ENCODE assay signal across 8 mouse cellular contexts in the genomic region with DNA sequence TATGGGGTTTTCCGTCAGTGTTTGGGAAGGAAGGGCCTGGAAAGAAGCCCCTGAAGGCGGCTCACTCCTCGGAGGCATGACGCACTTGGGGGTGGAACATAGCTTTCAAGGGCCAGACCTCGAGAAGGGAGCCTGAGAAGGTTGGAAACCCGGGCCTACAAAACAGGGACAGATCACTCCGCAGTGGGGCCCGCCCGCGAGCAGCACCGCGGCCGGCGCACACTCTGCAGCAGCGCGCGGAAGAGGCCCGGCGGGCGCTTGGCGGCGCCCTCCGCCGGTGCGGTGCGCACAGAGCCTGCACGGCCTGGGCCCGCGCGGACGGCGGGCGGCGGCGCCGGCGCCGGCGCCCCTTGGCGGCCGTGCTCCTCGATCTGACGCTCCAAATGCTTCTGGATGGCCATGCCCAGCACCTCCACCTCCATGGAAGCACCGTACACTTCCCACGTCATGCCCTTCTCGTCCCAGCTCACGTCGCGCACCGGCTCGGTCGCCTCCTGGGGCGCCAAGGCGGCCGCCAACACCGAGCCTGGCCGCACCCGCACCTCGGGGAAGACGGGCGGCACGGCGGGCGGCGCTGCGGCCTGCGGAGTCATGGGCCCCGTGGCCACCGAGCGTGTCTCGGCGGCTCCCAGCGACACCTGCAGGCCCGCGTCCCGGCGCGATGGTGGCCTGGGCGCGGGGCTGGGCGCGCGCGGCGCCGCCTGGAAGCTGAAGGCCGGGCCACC. TPM values are rescaled to one million over a fixed set of nuclear protein-coding genes. Genes with fewer than 3 reads are reported as not detected.
DNase-seq lines count a peak whose midpoint lies in the region; ATAC-seq and TF ChIP-seq lines count a peak whose summit lies in the region.

No protein-coding gene starts in this region.

- no peaks in the 10 kb centered on the region for H3K4me1 ChIP-seq in heart, postnatal 0 days (ENCODE audit: control insufficient read depth, insufficient read depth)
- no peaks in the 10 kb centered on the region for H3K4me1 ChIP-seq in liver, embryonic 14.5 days (replicated peaks; ENCODE audit: control insufficient read depth in 2 of 2, insufficient read depth in 2 of 2, low read length in 1 of 2)

- H3K36me3 ChIP-seq in heart, postnatal 0 days (replicated peaks; ENCODE audit: control insufficient read depth, insufficient read depth, low read length) = no peaks in the 10 kb centered on the region
- H3K36me3 ChIP-seq in liver, embryonic 14.5 days (replicated peaks; ENCODE audit: control insufficient read depth, insufficient read depth, low read depth) = no peaks in the 10 kb centered on the region

- no peaks in the 10 kb centered on the region for H3K9me3 ChIP-seq in heart, postnatal 0 days (replicated peaks; ENCODE audit: control insufficient read depth, low read length)
- no peaks in the 10 kb centered on the region for H3K9me3 ChIP-seq in liver, embryonic 14.5 days (ENCODE audit: control insufficient read depth, low read length)

- H3K4me3 ChIP-seq in heart, postnatal 0 days (ENCODE audit: low read depth, low read length) = peak overlapping the region; percentile 38
- peak overlapping the region in 1 of 2 experiments; percentile 13; a peak in 1 of 4 replicates for H3K4me3 ChIP-seq in liver, embryonic 14.5 days (ENCODE audit: insufficient read depth in 1 of 2, low read depth in 2 of 2, low read length in 2 of 2)

- H3K27ac ChIP-seq in heart, postnatal 0 days (ENCODE audit: low read depth) = no peak overlapping the region
- H3K27ac ChIP-seq in liver, embryonic 14.5 days = no peak overlapping the region

- peak overlapping the region; percentile 53 for H3K4me2 ChIP-seq in heart, postnatal 0 days (ENCODE audit: low read depth, low read length)
- peak overlapping the region; percentile 34 for H3K4me2 ChIP-seq in liver, embryonic 14.5 days (ENCODE audit: low read depth)

- WGBS in heart, postnatal 0 days = 1% methylated on average over 51 of the region's 87 CpGs
- WGBS in liver, embryonic 14.5 days (ENCODE audit: insufficient replicate concordance) = 3% methylated on average over 87 of the region's 87 CpGs

- peaks cover 58% of the 10 kb centered on the region for H3K27me3 ChIP-seq in heart, postnatal 0 days (ENCODE audit: control insufficient read depth, insufficient read depth, low read length)
- peaks cover 26% of the 10 kb centered on the region for H3K27me3 ChIP-seq in liver, embryonic 14.5 days (ENCODE audit: control insufficient read depth, insufficient read depth, low read length)

- DNase-seq in adrenal gland, postnatal 10 days = peak; percentile 57
- DNase-seq in adrenal gland, postnatal 25 days = no peak
- peak; percentile 22 for DNase-seq in thymus, postnatal 4 days
- no peak for DNase-seq in thymus, postnatal 14 days
- no peak for DNase-seq in heart, postnatal 0 days (ENCODE audit: low spot score)
- DNase-seq in liver, embryonic 14.5 days (ENCODE audit: low read depth in 3 of 3, low spot score in 3 of 3) = no peak
- no peak for DNase-seq in spleen, postnatal 10 days (ENCODE audit: low spot score in 2 of 2)
- no peak for DNase-seq in lung, adult 18-20 months

- no peak overlapping the region for H3K9ac ChIP-seq in heart, postnatal 0 days (replicated peaks; ENCODE audit: low read depth, low read length)
- H3K9ac ChIP-seq in liver, embryonic 14.5 days (replicated peaks) = no peak overlapping the region

- TF ChIP-seq CTCF in heart, postnatal 0 days (IDR thresholded peaks at IDR 0.05; ENCODE audit: low read depth) = no peak
- TF ChIP-seq CTCF in liver, embryonic 14.5 days (IDR thresholded peaks at IDR 0.05; ENCODE audit: low read depth) = no peak

- peak; percentile 53; the same call in 1 of the 2 replicates for ATAC-seq in heart, postnatal 0 days (ENCODE audit: insufficient read depth, low read depth)
- no peak for ATAC-seq in liver, embryonic 14.5 days (ENCODE audit: insufficient read depth)

- TF ChIP-seq EP300 in heart, postnatal 0 days (IDR thresholded peaks at IDR 0.05; ENCODE audit: low read depth) = no peak
- TF ChIP-seq EP300 in liver, embryonic 14.5 days (IDR thresholded peaks at IDR 0.05; ENCODE audit: low read depth) = no peak

RNA-seq across cellular contexts. Expression of gene Gprin1, which starts 12.0 kb away (rescaled TPM):
- 1 to 10 TPM; 3.4 to 4.8 TPM for total RNA-seq in adrenal gland, postnatal 10 days (2021)
- 3.9 and 4.1 TPM in 2 replicates for total RNA-seq in adrenal gland, postnatal 25 days (2021)
- total RNA-seq in heart, postnatal 0 days (2014; rRNA removed; ENCODE audit: low replicate concordance) = not detected in 2 replicates
- 0.03 TPM in 1 of 2 replicates, not detected in the other for polyA plus RNA-seq in heart, postnatal 0 days (2015; fragmentation: Nextera tagmentation; extraction: Ambion mirVana)
- 0.01 and 0.05 TPM in 2 replicates for polyA plus RNA-seq in liver, embryonic 14.5 days (2012; rRNA removed)
- 0.03 TPM in 1 of 2 replicates, not detected in the other for polyA plus RNA-seq in liver, embryonic 14.5 days (2014; fragmentation: Nextera tagmentation; extraction: Ambion mirVana)

RNA-seq across cellular contexts. Expression of gene Sncb, which starts 28.7 kb away (rescaled TPM):
- 1 to 10 TPM; 1.8 to 4.2 TPM for total RNA-seq in adrenal gland, postnatal 10 days (2021)
- 0.91 and 1.6 TPM in 2 replicates for total RNA-seq in adrenal gland, postnatal 25 days (2021)
- not detected in 2 replicates for total RNA-seq in heart, postnatal 0 days (2014; rRNA removed; ENCODE audit: low replicate concordance)
- polyA plus RNA-seq in heart, postnatal 0 days (2015; fragmentation: Nextera tagmentation; extraction: Ambion mirVana) = not detected in 2 replicates
- 0.02 and 0.06 TPM in 2 replicates for polyA plus RNA-seq in liver, embryonic 14.5 days (2012; rRNA removed)
- polyA plus RNA-seq in liver, embryonic 14.5 days (2014; fragmentation: Nextera tagmentation; extraction: Ambion mirVana) = not detected in 2 replicates

RNA-seq across cellular contexts. Expression of gene Cdhr2, which starts 36.4 kb away (rescaled TPM):
- 1 to 10 TPM in 1 of 2 experiments, under 1 TPM in 1; 0.85 to 2.1 TPM for total RNA-seq in adrenal gland, postnatal 10 days (2021)
- not detected in 2 replicates for total RNA-seq in adrenal gland, postnatal 25 days (2021)
- total RNA-seq in heart, postnatal 0 days (2014; rRNA removed; ENCODE audit: low replicate concordance) = 0.04 TPM in 1 of 2 replicates, not detected in the other
- polyA plus RNA-seq in heart, postnatal 0 days (2015; fragmentation: Nextera tagmentation; extraction: Ambion mirVana) = not detected in 2 replicates
- 6.6 and 7.6 TPM in 2 replicates for polyA plus RNA-seq in liver, embryonic 14.5 days (2012; rRNA removed)
- polyA plus RNA-seq in liver, embryonic 14.5 days (2014; fragmentation: Nextera tagmentation; extraction: Ambion mirVana) = 8.6 and 8.9 TPM in 2 replicates

RNA-seq across cellular contexts. Expression of gene Rnf44, which starts 43.9 kb away (rescaled TPM):
- total RNA-seq in adrenal gland, postnatal 10 days (2021) = 100 to 1,000 TPM; 100 to 114 TPM
- total RNA-seq in adrenal gland, postnatal 25 days (2021) = 109 and 134 TPM in 2 replicates
- total RNA-seq in heart, postnatal 0 days (2014; rRNA removed; ENCODE audit: low replicate concordance) = 40.1 and 55.1 TPM in 2 replicates
- polyA plus RNA-seq in heart, postnatal 0 days (2015; fragmentation: Nextera tagmentation; extraction: Ambion mirVana) = 28.3 and 30.8 TPM in 2 replicates
- polyA plus RNA-seq in liver, embryonic 14.5 days (2012; rRNA removed) = 26.5 and 31.7 TPM in 2 replicates
- polyA plus RNA-seq in liver, embryonic 14.5 days (2014; fragmentation: Nextera tagmentation; extraction: Ambion mirVana) = 25.3 and 33.1 TPM in 2 replicates

RNA-seq across cellular contexts. Expression of gene Eif4e1b, which starts 46.1 kb away (rescaled TPM):
- under 1 TPM in 1 of 2 experiments, not detected in 1; 0.12 TPM for total RNA-seq in adrenal gland, postnatal 10 days (2021)
- not detected in 2 replicates for total RNA-seq in adrenal gland, postnatal 25 days (2021)
- total RNA-seq in heart, postnatal 0 days (2014; rRNA removed; ENCODE audit: low replicate concordance) = not detected in 2 replicates
- polyA plus RNA-seq in heart, postnatal 0 days (2015; fragmentation: Nextera tagmentation; extraction: Ambion mirVana) = not detected in 2 replicates
- polyA plus RNA-seq in liver, embryonic 14.5 days (2012; rRNA removed) = not detected in 2 replicates
- polyA plus RNA-seq in liver, embryonic 14.5 days (2014; fragmentation: Nextera tagmentation; extraction: Ambion mirVana) = not detected in 2 replicates

Comparison
In these comparisons a context has a peak if more than half of its experiments do, and no peak if none do; other contexts are left out.
1. DNase-seq: peak in adrenal gland, postnatal 10 days (single experiment) and thymus, postnatal 4 days (single experiment); none in adrenal gland, postnatal 25 days (single experiment), thymus, postnatal 14 days (single experiment), heart, postnatal 0 days (single experiment), liver, embryonic 14.5 days (0 of 3), spleen, postnatal 10 days (0 of 2) and lung, adult 18-20 months (0 of 2).